Mouse (Mus musculus) embryonic fibroblast, embryonic 13.5 days (primary cell): ENCODE data around the gene Kcnd3.

ENCODE experiments used
- CTCF ChIP-seq: IDR thresholded peaks from 2 replicates; pipeline ENCODE4 v1.5.1; 2011; ENCODE audit warnings: mild to moderate bottlenecking, control low read depth, low read length, moderate library complexity, borderline replicate concordance; ENCODE audit not compliant: insufficient read depth
- POLR2A ChIP-seq: IDR thresholded peaks from 2 replicates; pipeline ENCODE4 v1.6.1; 2011; ENCODE audit warnings: low read depth, mild to moderate bottlenecking, control low read depth, low read length, moderate library complexity

GRCm38 (mm10) chr3:105697148-105697441 lies 245.0 kb downstream of the Kcnd3 start:
- TF ChIP-seq CTCF (no peak), POLR2A (no peak)
